28 mouse cellular contexts compared by ENCODE assay signal in the genomic region with DNA sequence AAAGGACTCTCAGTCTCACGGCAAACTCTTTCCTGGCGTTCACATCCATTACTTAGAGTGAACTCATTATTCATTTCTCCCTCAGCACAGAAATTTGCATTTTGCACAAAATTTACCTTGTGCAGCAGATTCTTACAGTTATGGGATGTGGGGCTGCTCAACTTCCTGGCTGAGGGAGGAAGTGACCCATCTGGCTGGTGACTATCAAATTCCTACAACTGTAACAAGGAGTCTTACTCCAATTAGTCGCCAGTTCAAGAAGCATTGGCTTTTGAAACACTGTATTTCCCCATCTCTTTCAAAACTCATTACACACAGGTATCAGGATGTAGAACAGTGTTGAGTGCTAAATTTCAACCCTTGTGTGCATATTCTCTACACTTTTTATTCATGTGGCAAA. TPM values are rescaled to one million over a fixed set of nuclear protein-coding genes. Genes with fewer than 3 reads are reported as not detected.
DNase-seq lines count a peak whose midpoint lies in the region; ATAC-seq and TF ChIP-seq lines count a peak whose summit lies in the region.
"Had no signal": no experiment of that assay in that cellular context is flagged by ENCODE, and none has a peak within 500 bp of the region (broad histone marks: within the 10 kb centered on the region; RNA-seq: fewer than 3 reads in every experiment).

No protein-coding gene starts in this region.

- WGBS in midbrain, embryonic 11.5 days: 77% methylated on average over 3 of the region's 3 CpGs
- WGBS in midbrain, postnatal 0 days: 60% methylated on average over 3 of the region's 3 CpGs

- no peak overlapping the region for H3K9ac ChIP-seq in midbrain, embryonic 11.5 days (ENCODE audit: low read length)
- no peak overlapping the region for H3K9ac ChIP-seq in midbrain, postnatal 0 days (replicated peaks; ENCODE audit: low read length, poor library complexity, severe bottlenecking)
- H3K9ac ChIP-seq: embryonic facial prominence, embryonic 12.5 days; embryonic facial prominence, embryonic 15.5 days; forebrain, embryonic 12.5 days; forebrain, embryonic 15.5 days; heart, embryonic 13.5 days; hindbrain, embryonic 12.5 days; hindbrain, embryonic 15.5 days had no signal

- DNase-seq in midbrain, embryonic 11.5 days (ENCODE audit: low spot score, missing footprints): peak; percentile 66
- DNase-seq in midbrain, postnatal 0 days (ENCODE audit: low spot score): no peak
- DNase-seq in adrenal gland, adult (ENCODE audit: inconsistent age in 2 of 2, low spot score in 1 of 2): no peak
- DNase-seq in thymus, postnatal 10 days (ENCODE audit: low spot score in 2 of 2): no peak
- DNase-seq in embryo, embryonic 9.5 days (ENCODE audit: extremely low spot score): no peak
- DNase-seq: adrenal gland, adult 8-10 months; adrenal gland, postnatal 25 days; B cell, adult 2 months; cerebellum, adult 11-12 months; cerebellum, adult 8-10 months; cerebellum, postnatal 10 days; cerebellum, postnatal 36 days; gastrocnemius, postnatal 25 days; heart, adult 2 months; heart, postnatal 14 days; heart, postnatal 4 days had no signal

- no peaks in the 10 kb centered on the region for H3K27me3 ChIP-seq in midbrain, embryonic 11.5 days (ENCODE audit: control insufficient read depth, insufficient read depth, low read length)
- no peaks in the 10 kb centered on the region for H3K27me3 ChIP-seq in midbrain, postnatal 0 days (ENCODE audit: insufficient read depth, low read length)
- H3K27me3 ChIP-seq: embryonic facial prominence, embryonic 12.5 days; embryonic facial prominence, embryonic 15.5 days; forebrain, embryonic 12.5 days; forebrain, embryonic 15.5 days; heart, embryonic 13.5 days; hindbrain, embryonic 12.5 days; hindbrain, embryonic 15.5 days had no signal

- H3K4me1 ChIP-seq in midbrain, embryonic 11.5 days (ENCODE audit: control insufficient read depth, insufficient read depth, low read length): no peaks in the 10 kb centered on the region
- no peaks in the 10 kb centered on the region for H3K4me1 ChIP-seq in midbrain, postnatal 0 days (ENCODE audit: insufficient read depth, low read length)
- H3K4me1 ChIP-seq: embryonic facial prominence, embryonic 12.5 days; embryonic facial prominence, embryonic 15.5 days; forebrain, embryonic 12.5 days; forebrain, embryonic 15.5 days; heart, embryonic 10.5 days; heart, embryonic 13.5 days; hindbrain, embryonic 12.5 days; hindbrain, embryonic 15.5 days had no signal

- H3K27ac ChIP-seq in midbrain, embryonic 11.5 days (ENCODE audit: low read depth, low read length): no peak overlapping the region
- no peak overlapping the region for H3K27ac ChIP-seq in midbrain, postnatal 0 days (ENCODE audit: low read depth, low read length)
- H3K27ac ChIP-seq: embryonic facial prominence, embryonic 12.5 days; embryonic facial prominence, embryonic 15.5 days; forebrain, embryonic 12.5 days; forebrain, embryonic 15.5 days; heart, adult 2 months; heart, embryonic 10.5 days; heart, embryonic 13.5 days; hindbrain, embryonic 12.5 days; hindbrain, embryonic 15.5 days had no signal

- no peak overlapping the region for H3K4me2 ChIP-seq in midbrain, embryonic 11.5 days
- H3K4me2 ChIP-seq in midbrain, postnatal 0 days (ENCODE audit: low read depth, low read length, poor library complexity, severe bottlenecking): no peak overlapping the region
- H3K4me2 ChIP-seq: embryonic facial prominence, embryonic 12.5 days; embryonic facial prominence, embryonic 15.5 days; forebrain, embryonic 12.5 days; forebrain, embryonic 15.5 days; heart, embryonic 13.5 days; hindbrain, embryonic 12.5 days; hindbrain, embryonic 15.5 days had no signal

- no peak for ATAC-seq in midbrain, embryonic 11.5 days (ENCODE audit: low FRiP score)
- ATAC-seq in midbrain, postnatal 0 days (ENCODE audit: low FRiP score): no peak
- ATAC-seq in hematopoietic stem cell, adult 5-6 weeks (replicated peaks in 1 of 2; ENCODE audit: insufficient read depth in 1 of 2, low FRiP score in 2 of 2, low TSS enrichment in 1 of 2, low read depth in 1 of 2, poor library complexity in 2 of 2, severe bottlenecking in 2 of 2): peak; percentile 1 to 40; a peak in 1 of 4 replicates
- ATAC-seq in megakaryocyte progenitor cell, adult 5-6 weeks (replicated peaks; ENCODE audit: poor library complexity): peak; percentile 80
- ATAC-seq: forebrain, embryonic 15.5 days had no signal

- TF ChIP-seq CTCF in midbrain, postnatal 0 days (IDR thresholded peaks at IDR 0.05): no peak

- H3K9me3 ChIP-seq in midbrain, embryonic 11.5 days (ENCODE audit: control insufficient read depth, low read length): no peaks in the 10 kb centered on the region
- H3K9me3 ChIP-seq in midbrain, postnatal 0 days (ENCODE audit: low read length): no peaks in the 10 kb centered on the region
- H3K9me3 ChIP-seq: embryonic facial prominence, embryonic 12.5 days; embryonic facial prominence, embryonic 15.5 days; forebrain, embryonic 12.5 days; forebrain, embryonic 15.5 days; heart, embryonic 10.5 days; heart, embryonic 13.5 days; hindbrain, embryonic 12.5 days; hindbrain, embryonic 15.5 days had no signal

- H3K36me3 ChIP-seq in midbrain, embryonic 11.5 days (ENCODE audit: control insufficient read depth, insufficient read depth, low read length): no peaks in the 10 kb centered on the region
- no peaks in the 10 kb centered on the region for H3K36me3 ChIP-seq in midbrain, postnatal 0 days (ENCODE audit: insufficient read depth, low read length)
- H3K36me3 ChIP-seq: embryonic facial prominence, embryonic 12.5 days; embryonic facial prominence, embryonic 15.5 days; forebrain, embryonic 12.5 days; forebrain, embryonic 15.5 days; heart, embryonic 10.5 days; heart, embryonic 13.5 days; hindbrain, embryonic 12.5 days; hindbrain, embryonic 15.5 days had no signal

- no peak overlapping the region for H3K4me3 ChIP-seq in midbrain, embryonic 11.5 days (ENCODE audit: low read depth, low read length)
- H3K4me3 ChIP-seq in midbrain, postnatal 0 days (ENCODE audit: low read depth, low read length): no peak overlapping the region
- H3K4me3 ChIP-seq: embryonic facial prominence, embryonic 12.5 days; embryonic facial prominence, embryonic 15.5 days; erythroblast, embryonic 14.5 days; forebrain, embryonic 12.5 days; forebrain, embryonic 15.5 days; heart, adult 2 months; heart, embryonic 10.5 days; heart, embryonic 13.5 days; hindbrain, embryonic 12.5 days; hindbrain, embryonic 15.5 days had no signal

RNA-seq across cellular contexts. Expression of a gene that starts 50.2 kb away (rescaled TPM):
- polyA plus RNA-seq in midbrain, embryonic 11.5 days (2014; fragmentation: Nextera tagmentation; extraction: Ambion mirVana): 4.7 and 5.7 TPM in 2 replicates
- 5.4 and 6.0 TPM in 2 replicates for total RNA-seq in midbrain, postnatal 0 days (2014; rRNA removed)
- 6.1 and 8.3 TPM in 2 replicates for polyA plus RNA-seq in midbrain, postnatal 0 days (2015; fragmentation: Nextera tagmentation; extraction: Ambion mirVana)
- 0.84 and 1.0 TPM in 2 replicates for total RNA-seq in hematopoietic stem cell, adult 5-6 weeks (2017)
- total RNA-seq in megakaryocyte progenitor cell, adult 5-6 weeks (2015): 0.12 TPM in 1 of 2 replicates, not detected in the other
- total RNA-seq in megakaryocyte progenitor cell, adult 5-6 weeks (2017): not detected in 2 replicates
- total RNA-seq: MEL had no signal
- polyA plus RNA-seq: erythroblast, embryonic 14.5 days had no signal

Comparison
In these comparisons a context has a peak if more than half of its experiments do, and no peak if none do; other contexts are left out.
1. ATAC-seq: peak in hematopoietic stem cell, adult 5-6 weeks (2 of 2) and megakaryocyte progenitor cell, adult 5-6 weeks (single experiment); none in midbrain, embryonic 11.5 days (single experiment) and midbrain, postnatal 0 days (single experiment).